Mouse (Mus musculus): ENCODE results near the gene Gzmm. TPM values are rescaled to one million over a fixed set of nuclear protein-coding genes. Genes with fewer than 3 reads are reported as not detected.

Gzmm gene
- polyA plus RNA-seq, 1 experiment from 2014 or later = 0.65 TPM

DNA sequence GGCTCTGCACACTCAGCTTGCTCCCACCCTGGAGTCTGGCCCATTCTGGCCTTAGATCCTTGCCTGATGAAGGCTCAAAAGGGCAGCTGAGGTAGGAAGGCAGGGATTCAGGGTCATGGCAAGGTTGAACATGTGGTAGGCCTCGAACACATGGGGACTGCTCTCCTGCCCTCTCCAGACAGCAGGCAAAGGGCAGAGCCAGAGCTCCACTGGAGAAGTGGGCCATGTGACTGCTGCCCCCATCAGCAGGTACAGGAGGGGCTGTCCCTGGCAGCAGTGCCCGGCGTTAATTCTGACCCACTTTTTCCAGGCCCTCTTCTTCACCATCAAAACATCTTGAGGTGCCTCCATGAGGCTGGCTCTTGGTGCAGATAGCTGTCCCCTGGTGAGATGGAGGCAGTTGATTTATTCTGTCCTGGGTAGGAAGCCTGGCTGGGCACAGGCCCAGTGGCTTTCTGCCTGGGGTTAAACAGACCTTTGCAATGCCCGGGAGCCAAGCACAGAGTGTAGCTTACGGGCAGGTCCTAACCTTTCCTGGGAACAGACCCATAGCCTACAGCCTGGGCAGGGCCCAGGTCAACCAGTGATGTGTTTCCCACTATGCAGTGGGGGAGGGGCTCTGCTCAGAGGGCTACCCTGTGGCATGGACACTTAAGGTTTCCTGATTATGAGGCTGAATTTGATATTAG, 17.7 kb downstream of the Gzmm start:
- no peak for ATAC-seq (ENCODE audit: low FRiP score, low read depth)
- WGBS = 86% methylated on average over 5 of the region's 5 CpGs
- Histone ChIP-seq H3K27me3 (replicated peaks) (no peaks in the 10 kb centered on the region), H3K27ac (no peak overlapping the region), H3K4me3 (peak overlapping the region; percentile 65), H3K36me3 (peaks cover 32% of the 10 kb centered on the region), H3K4me2 (replicated peaks) (peak overlapping the region; percentile 95), H3K9ac (peak overlapping the region; percentile 80; the same call in 1 of the 2 replicates), H3K4me1 (peaks cover 31% of the 10 kb centered on the region), H3K9me3 (no peaks in the 10 kb centered on the region)

DNA sequence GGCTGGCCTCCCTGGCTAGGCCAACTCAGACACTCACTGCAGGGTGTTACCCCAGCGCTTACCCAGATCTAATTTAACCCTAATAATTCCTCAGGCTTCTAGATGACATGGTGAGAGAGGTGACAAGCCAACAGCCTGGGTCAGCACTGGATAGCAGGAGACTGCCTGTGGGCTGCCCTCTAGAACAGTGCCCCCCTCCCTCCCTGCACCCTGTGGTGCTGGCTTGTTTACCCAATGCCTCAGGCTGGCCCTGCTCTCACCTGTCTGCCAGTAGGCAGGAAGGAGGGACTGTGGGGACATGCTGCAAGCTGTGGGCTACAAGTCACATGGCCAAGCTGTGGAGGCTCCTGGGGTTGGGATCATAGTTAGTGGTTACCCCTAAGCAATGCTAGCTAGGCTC, 18.3 kb downstream of the Gzmm start:
- Histone ChIP-seq H3K27me3 (replicated peaks) (no peaks in the 10 kb centered on the region), H3K9ac (no peak overlapping the region), H3K4me1 (peaks cover 31% of the 10 kb centered on the region), H3K4me2 (replicated peaks) (peak overlapping the region; percentile 95), H3K27ac (no peak overlapping the region), H3K9me3 (no peaks in the 10 kb centered on the region), H3K4me3 (no peak overlapping the region), H3K36me3 (peaks cover 38% of the 10 kb centered on the region)
- 84% methylated on average over 1 of the region's 1 CpGs for WGBS
- no peak for ATAC-seq (ENCODE audit: low FRiP score, low read depth)

DNA sequence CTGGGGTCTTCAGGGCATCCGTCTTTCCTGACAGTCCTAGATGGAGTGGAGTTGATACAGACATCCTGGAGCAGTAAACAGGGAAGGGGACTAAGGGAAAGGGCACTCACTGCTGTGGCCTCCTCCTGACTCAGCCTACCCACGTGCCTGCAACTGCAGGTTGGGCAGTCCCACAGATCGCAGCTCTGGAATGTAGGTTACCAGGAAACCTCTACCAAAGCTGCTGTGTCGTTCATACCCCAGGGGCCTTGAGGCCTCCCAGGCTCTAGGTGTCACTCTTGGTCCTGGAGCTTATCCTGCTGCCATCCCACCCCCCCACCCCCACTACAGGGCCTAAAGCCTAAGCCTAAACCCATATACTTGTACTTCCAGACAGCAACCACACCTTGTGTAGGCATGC, 18.9 kb downstream of the Gzmm start:
- Histone ChIP-seq H3K4me3 (no peak overlapping the region), H3K9me3 (no peaks in the 10 kb centered on the region), H3K4me1 (peaks cover 31% of the 10 kb centered on the region), H3K36me3 (peaks cover 38% of the 10 kb centered on the region), H3K9ac (no peak overlapping the region), H3K4me2 (replicated peaks) (no peak overlapping the region), H3K27ac (no peak overlapping the region), H3K27me3 (replicated peaks) (no peaks in the 10 kb centered on the region)
- ATAC-seq (ENCODE audit: low FRiP score, low read depth) = no peak
- WGBS = 72% methylated on average over 4 of the region's 4 CpGs

DNA sequence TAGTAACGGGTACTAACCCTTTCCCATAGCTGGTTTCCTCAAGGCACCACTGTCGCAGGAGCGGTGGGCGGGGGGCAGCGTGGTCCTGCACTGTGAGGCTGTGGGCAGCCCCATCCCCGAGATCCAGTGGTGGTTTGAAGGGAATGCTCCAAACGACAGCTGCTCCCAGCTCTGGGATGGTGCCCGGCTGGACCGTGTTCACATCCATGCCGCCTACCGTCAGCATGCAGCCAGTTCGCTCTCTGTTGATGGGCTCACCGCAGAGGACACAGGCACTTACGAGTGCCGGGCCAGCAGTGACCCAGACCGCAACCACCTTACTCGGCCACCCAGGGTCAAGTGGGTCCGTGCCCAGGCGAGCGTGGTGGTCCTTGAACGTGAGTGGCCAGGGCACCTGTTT, 19.8 kb downstream of the Gzmm start:
- ATAC-seq (ENCODE audit: low FRiP score, low read depth) = no peak
- H3K27ac ChIP-seq = no peak overlapping the region
- H3K36me3 ChIP-seq = peaks cover 38% of the 10 kb centered on the region
- H3K9me3 ChIP-seq = no peaks in the 10 kb centered on the region
- H3K4me1 ChIP-seq = peaks cover 31% of the 10 kb centered on the region
- H3K9ac ChIP-seq = no peak overlapping the region
- WGBS = 91% methylated on average over 21 of the region's 21 CpGs
- 0 out of 2 replicates have a peak, but pooled peaks cover under 1% of the 10 kb centered on the region for H3K27me3 ChIP-seq (replicated peaks)
- no peak overlapping the region for H3K4me2 ChIP-seq (replicated peaks)
- H3K4me3 ChIP-seq = no peak overlapping the region

DNA sequence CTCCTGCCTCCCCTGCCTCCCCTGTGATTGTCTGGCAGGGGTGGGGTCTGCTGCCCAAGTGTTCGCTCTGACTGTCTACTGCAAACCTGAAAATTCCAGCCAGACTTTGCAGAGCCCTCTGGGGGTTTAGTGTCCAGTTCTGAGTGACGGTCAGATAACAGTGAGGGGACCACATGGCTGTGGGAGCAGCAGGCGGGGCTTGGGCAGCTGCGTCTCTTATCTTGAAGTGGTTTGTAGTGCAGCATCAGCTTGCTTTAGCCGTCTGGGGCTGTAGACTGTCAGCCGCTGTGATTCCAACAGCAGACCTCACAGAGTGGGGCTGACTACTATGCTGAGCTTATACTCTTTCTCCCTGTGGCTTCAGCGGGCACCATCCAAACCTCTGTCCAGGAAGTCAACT, 20.5 kb downstream of the Gzmm start:
- no peak overlapping the region for H3K4me3 ChIP-seq
- no peak overlapping the region for H3K27ac ChIP-seq
- 0 out of 2 replicates have a peak, but pooled peaks cover 2% of the 10 kb centered on the region for H3K27me3 ChIP-seq (replicated peaks)
- WGBS = 85% methylated on average over 7 of the region's 7 CpGs
- no peaks in the 10 kb centered on the region for H3K9me3 ChIP-seq
- H3K4me1 ChIP-seq = peaks cover 31% of the 10 kb centered on the region
- peaks cover 38% of the 10 kb centered on the region for H3K36me3 ChIP-seq
- no peak overlapping the region for H3K9ac ChIP-seq
- H3K4me2 ChIP-seq (replicated peaks) = no peak overlapping the region
- no peak for ATAC-seq (ENCODE audit: low FRiP score, low read depth)

DNA sequence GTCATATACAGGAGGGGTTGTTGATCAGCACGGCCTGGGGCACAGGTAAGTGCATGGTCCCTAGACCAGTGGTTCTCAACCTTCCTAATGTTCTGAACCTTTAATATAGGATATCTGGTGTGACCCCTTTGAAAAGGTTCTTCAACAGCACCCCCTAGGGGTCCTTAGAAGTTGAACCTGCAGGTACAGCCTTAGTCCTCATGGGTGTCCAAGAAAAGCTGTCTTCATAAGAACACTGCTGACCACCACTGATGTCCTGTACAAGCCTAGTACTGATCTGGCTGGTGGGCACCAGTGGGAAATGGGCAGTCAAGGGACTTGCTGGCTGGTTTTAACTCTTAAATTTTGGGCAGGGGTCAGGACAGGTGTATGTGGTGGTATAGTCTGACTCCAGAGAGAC, 23.2 kb downstream of the Gzmm start:
- no peaks in the 10 kb centered on the region for H3K9me3 ChIP-seq
- no peak overlapping the region for H3K4me3 ChIP-seq
- no peak overlapping the region for H3K27ac ChIP-seq
- H3K27me3 ChIP-seq (replicated peaks) = peaks cover 28% of the 10 kb centered on the region
- ATAC-seq (ENCODE audit: low FRiP score, low read depth) = 0 out of 2 replicates have a peak, but pooled peaks have one; percentile 7
- 84% methylated on average over 1 of the region's 1 CpGs for WGBS
- H3K36me3 ChIP-seq = peaks cover 38% of the 10 kb centered on the region
- H3K9ac ChIP-seq = no peak overlapping the region
- H3K4me2 ChIP-seq (replicated peaks) = no peak overlapping the region
- peaks cover 19% of the 10 kb centered on the region for H3K4me1 ChIP-seq

DNA sequence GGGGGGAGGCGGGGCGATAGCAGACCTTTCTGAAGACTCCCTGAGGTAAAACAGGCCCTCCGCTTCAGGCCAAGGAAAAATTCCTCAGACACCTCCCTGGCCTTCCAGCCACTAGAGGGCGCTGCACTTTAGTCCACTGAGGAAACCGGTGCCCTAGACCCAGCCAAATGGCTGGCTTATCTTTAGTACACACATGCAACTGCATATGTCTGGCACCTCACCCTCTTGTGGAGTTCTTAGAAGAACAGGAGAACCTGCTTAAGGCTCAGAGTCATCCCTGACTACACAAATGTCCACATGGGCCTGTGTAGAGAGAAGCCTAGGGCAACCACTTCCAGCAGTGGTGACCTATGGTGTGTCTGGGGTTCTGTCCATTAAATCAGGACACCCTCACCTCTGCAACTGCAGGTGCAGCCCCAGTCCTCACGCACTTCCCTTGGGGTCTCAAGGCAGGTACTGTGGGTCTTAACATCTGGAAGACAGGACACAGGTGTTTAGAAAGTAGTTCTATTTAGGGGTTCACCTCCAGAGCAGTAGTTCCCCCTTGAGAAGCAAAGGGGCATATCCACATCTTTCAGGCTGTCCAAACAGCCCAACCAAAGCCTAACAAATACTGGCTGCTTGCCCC, 23.8 kb downstream of the Gzmm start:
- ATAC-seq (ENCODE audit: low FRiP score, low read depth) = peak; percentile 28; the same call in 1 of the 2 replicates
- H3K4me2 ChIP-seq (replicated peaks) = no peak overlapping the region

DNA sequence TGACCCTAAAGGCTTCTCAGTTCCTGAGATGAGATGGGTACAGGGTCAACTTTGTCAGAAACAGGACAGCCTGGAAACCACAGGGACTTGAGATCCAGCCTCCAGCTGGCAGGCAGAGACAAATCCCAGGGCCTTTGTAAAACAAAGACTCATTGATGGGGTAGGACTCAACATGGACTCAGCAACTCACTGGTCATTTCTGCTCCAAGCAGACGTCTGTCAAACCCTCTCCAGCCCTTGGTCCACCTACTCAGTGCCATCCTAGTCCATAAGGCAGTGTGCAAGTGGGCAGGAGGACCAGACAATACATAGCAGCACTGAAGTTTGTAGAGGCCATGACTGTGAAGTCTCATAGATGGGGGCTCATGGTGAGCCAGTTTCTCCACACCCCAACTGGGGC, 24.3 kb downstream of the Gzmm start:
- no peak overlapping the region for H3K4me2 ChIP-seq (replicated peaks)
- no peak overlapping the region for H3K27ac ChIP-seq
- H3K4me1 ChIP-seq = peaks cover 25% of the 10 kb centered on the region
- no peaks in the 10 kb centered on the region for H3K9me3 ChIP-seq
- H3K36me3 ChIP-seq = peaks cover 38% of the 10 kb centered on the region
- peaks cover 39% of the 10 kb centered on the region for H3K27me3 ChIP-seq (replicated peaks)
- WGBS = 45% methylated on average over 1 of the region's 1 CpGs
- no peak for ATAC-seq (ENCODE audit: low FRiP score, low read depth)
- no peak overlapping the region for H3K9ac ChIP-seq
- H3K4me3 ChIP-seq = no peak overlapping the region

More for the DNA sequence above, 23.8 kb downstream of the Gzmm start:
- Histone ChIP-seq H3K4me1 (peaks cover 23% of the 10 kb centered on the region), H3K27me3 (replicated peaks) (peaks cover 34% of the 10 kb centered on the region), H3K9ac (no peak overlapping the region), H3K4me3 (no peak overlapping the region), H3K9me3 (no peaks in the 10 kb centered on the region), H3K27ac (no peak overlapping the region), H3K36me3 (peaks cover 38% of the 10 kb centered on the region)
- 14% methylated on average over 5 of the region's 6 CpGs for WGBS

DNA sequence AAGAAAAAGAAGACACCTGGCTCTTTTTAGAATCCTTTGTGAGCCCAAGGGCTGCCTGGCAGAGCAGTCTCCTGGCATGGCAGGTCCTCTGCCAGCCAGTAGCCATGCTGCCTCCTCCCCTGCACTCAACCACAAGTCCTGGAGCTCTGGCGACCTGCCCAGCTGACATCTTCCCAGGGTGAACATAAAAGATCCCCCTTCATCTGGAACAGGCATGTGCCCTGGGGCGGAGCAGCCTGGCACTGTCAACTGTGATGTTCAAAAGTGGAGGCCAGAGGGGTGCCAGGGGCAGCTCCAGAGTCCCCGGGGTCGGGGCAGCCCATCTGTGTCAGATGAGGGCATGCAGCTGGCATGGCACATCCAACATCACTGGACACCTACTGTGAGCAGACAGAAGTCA, 26.2 kb downstream of the Gzmm start:
- Histone ChIP-seq H3K36me3 (peaks cover 22% of the 10 kb centered on the region), H3K27me3 (replicated peaks) (peaks cover 53% of the 10 kb centered on the region)
- 60% methylated on average over 4 of the region's 4 CpGs for WGBS

DNA sequence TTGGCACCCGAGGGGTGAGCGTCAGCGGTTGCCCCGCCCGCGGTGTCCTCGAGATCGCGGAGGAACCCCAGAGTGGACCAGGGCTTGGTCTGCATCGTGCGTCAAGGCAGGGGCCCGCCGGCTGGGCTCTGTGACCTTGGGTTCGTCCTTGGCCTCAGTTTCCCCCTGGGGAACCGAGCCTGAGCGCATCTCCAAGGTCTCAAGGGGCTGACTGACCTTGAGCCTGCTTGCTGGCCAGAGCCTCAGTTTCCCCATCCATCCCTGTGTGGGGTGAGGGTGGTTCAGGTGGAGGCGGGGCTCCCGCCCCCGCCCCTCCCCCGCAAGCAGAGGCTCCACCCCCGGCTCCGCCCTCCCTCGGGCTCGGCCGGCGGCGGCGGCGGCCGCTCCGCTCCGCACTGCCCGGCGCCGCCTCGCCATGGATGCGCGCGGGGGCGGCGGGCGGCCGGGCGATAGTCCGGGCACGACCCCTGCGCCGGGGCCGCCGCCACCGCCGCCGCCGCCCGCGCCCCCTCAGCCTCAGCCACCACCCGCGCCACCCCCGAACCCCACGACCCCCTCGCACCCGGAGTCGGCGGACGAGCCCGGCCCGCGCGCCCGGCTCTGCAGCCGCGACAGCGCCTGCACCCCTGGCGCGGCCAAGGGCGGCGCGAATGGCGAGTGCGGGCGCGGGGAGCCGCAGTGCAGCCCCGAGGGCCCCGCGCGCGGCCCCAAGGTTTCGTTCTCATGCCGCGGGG, 27.6 kb downstream of the Gzmm start, which contains the start of gene Hcn2:
Gene Hcn2, plus strand, starts transcription at position 381 of the 734 bp plus-strand sequence.
- Histone ChIP-seq H3K4me1 (peaks cover 21% of the 10 kb centered on the region), H3K36me3 (peaks cover 8% of the 10 kb centered on the region), H3K9me3 (no peaks in the 10 kb centered on the region), H3K4me2 (replicated peaks) (peak within 1 kb of the TSS; percentile 96), H3K27ac (no peak within 1 kb of the TSS), H3K4me3 (peak within 1 kb of the TSS; percentile 56), H3K27me3 (replicated peaks) (peaks cover 58% of the 10 kb centered on the region), H3K9ac (peak within 1 kb of the TSS; percentile 65)
- ATAC-seq (ENCODE audit: low FRiP score, low read depth) = peak; percentile 36; the same call in 1 of the 2 replicates
- WGBS = 1% methylated on average over 83 of the region's 91 CpGs

More for the DNA sequence above, 26.2 kb downstream of the Gzmm start:
- no peak for ATAC-seq (ENCODE audit: low FRiP score, low read depth)
- Histone ChIP-seq H3K4me1 (peaks cover 21% of the 10 kb centered on the region), H3K4me3 (no peak overlapping the region), H3K27ac (no peak overlapping the region), H3K9me3 (no peaks in the 10 kb centered on the region), H3K9ac (no peak overlapping the region), H3K4me2 (replicated peaks) (no peak overlapping the region)

DNA sequence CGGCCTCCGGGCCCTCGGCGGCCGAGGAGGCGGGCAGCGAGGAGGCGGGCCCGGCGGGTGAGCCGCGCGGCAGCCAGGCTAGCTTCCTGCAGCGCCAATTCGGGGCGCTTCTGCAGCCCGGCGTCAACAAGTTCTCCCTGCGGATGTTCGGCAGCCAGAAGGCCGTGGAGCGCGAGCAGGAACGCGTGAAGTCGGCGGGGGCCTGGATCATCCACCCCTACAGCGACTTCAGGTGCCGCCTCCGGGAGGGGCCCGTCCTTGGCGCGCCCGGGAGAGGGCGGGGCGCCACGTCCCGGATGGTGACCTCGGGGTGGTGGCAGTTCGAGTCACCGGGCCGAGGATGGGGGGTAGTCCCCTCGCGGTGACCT, 28.2 kb downstream of the Gzmm start:
- peak overlapping the region; percentile 65 for H3K9ac ChIP-seq
- under 1% methylated on average over 44 of the region's 44 CpGs for WGBS
- peak overlapping the region; percentile 56 for H3K4me3 ChIP-seq
- peaks cover 58% of the 10 kb centered on the region for H3K27me3 ChIP-seq (replicated peaks)
- H3K36me3 ChIP-seq = peaks cover 2% of the 10 kb centered on the region; the same call in 1 of the 2 replicates
- H3K27ac ChIP-seq = no peak overlapping the region
- peaks cover 21% of the 10 kb centered on the region for H3K4me1 ChIP-seq
- ATAC-seq (ENCODE audit: low FRiP score, low read depth) = no peak
- H3K9me3 ChIP-seq = no peaks in the 10 kb centered on the region
- peak overlapping the region; percentile 96 for H3K4me2 ChIP-seq (replicated peaks)
